Mouse (Mus musculus) heart, adult 9 months (tissue): ENCODE measurements around the gene Bhlhb9.

Source experiments
- DNase-seq, 2 experiments: peaks; one replicate each; pipeline ENCODE4 v3.0.0; 2022; ENCODE audit warnings: low spot score in 2 of 2

The Bhlhb9 gene

GRCm38 (mm10) chrX:135916580-135916979, 119.2 kb downstream of the Bhlhb9 start:
- no peak for DNase-seq

GRCm38 (mm10) chrX:135917116-135917515, 119.7 kb downstream of the Bhlhb9 start:
- DNase-seq = no peak

GRCm38 (mm10) chrX:135922162-135922561, 124.8 kb downstream of the Bhlhb9 start:
- no peak for DNase-seq

- no peak for DNase-seq
Measured at GRCm38 (mm10) chrX:135925911-135926310, 128.5 kb downstream of the Bhlhb9 start.

GRCm38 (mm10) chrX:135928588-135928987, 131.2 kb downstream of the Bhlhb9 start:
- DNase-seq = no peak

- no peak for DNase-seq
Measured at GRCm38 (mm10) chrX:135936452-135936851, 139.1 kb downstream of the Bhlhb9 start.
